Mouse (Mus musculus): ENCODE measurements around the gene Cpeb3.

DNA sequence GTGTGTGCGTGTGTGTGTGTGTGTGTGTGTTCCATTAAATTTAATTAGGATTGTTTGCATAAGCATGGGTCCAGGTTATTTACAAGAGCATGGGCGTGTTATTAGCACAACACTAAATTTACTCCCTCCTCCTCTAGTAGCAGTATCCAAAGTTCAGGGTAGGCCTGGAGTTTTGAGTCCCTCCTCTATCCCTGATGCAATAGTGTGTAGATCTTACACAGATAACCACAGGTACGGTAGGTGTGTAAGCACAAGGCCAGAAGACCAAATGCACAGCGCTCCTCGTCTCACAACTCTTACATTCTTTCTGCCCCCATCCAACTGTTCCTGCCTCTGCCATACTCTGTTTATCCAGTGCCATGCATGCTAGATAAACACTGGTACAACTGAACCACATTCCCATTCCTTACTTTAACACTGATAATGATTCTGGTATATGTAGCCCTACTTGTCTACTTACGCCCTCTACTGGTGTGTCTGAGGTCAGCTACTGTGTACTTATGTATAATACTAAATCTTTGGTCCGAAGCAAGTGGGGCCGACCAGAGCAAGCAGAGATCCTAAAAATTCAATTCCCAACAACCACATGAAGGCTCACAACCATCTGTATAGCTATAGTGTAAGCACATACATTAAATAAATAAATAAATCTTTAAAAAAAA, 1.2 kb upstream of the Cpeb3 start:
- TF ChIP-seq CTCF (IDR thresholded peaks at IDR 0.05; ENCODE audit: borderline replicate concordance, insufficient read depth, low read length) = no peak
- TF ChIP-seq POLR2A (IDR thresholded peaks at IDR 0.05; ENCODE audit: low read depth, low read length) = no peak
